Mouse (Mus musculus): Measurements from ENCODE around the gene Trappc1.

DNA sequence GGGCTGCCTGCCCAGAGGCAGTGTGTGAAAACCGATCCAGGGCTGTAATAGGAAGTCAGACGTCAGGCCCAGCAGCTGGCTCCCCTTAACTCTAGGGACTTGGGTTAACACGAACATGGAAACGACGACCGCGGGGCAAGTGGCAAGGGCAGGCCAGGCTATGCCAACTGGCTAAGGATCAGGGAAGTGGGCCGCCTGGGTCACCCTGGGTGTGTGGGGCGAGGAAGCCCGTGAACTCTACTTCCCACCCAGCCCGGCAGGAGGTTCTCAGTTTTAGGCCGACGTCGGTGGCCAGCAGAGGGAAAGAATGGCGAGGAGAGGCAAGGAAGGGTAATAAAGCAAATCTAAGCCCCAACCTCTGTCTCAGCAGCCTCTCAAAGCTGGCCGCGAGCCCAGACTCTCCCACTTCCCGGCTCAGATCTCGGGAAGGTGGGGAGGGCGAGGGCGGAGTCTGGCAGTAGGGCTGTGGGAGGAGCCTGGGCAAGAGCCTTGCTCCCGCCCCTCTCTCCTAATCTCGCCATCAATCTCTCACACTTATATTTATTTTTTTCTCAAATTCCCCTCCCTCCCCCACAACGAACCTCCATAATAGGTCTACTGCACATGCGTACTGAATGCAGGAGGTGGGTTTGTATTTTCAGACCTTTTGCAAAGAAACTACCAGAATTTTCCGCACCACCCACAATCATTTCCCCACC, 42.5 kb downstream of the Trappc1 start:
- no peak for TF ChIP-seq E2F4 (IDR thresholded peaks at IDR 0.05; ENCODE audit: insufficient replicate concordance, low read depth, low read length)
- TF ChIP-seq CHD2 (IDR thresholded peaks at IDR 0.05; ENCODE audit: low read length), result no peak
- no peak for TF ChIP-seq CTCF (conservative IDR thresholded peaks at IDR 0.05 in 1 of 2, IDR thresholded peaks at IDR 0.05 in 1 of 2; ENCODE audit: low read depth in 2 of 2, low read length in 2 of 2)
- TF ChIP-seq CHD1 (IDR thresholded peaks at IDR 0.05; ENCODE audit: low read depth, low read length), result no peak
- TF ChIP-seq POLR2A (IDR thresholded peaks at IDR 0.05; ENCODE audit: low read depth, low read length), result peak; percentile 80
- no peak for TF ChIP-seq ZC3H11A (IDR thresholded peaks at IDR 0.05; ENCODE audit: low read depth, low read length)
- TF ChIP-seq MAX (IDR thresholded peaks at IDR 0.05; ENCODE audit: low read length), result no peak
- TF ChIP-seq ZNF384 (IDR thresholded peaks at IDR 0.05; ENCODE audit: low read depth, low read length), result peak; percentile 83
- no peak for TF ChIP-seq GABPA (IDR thresholded peaks at IDR 0.05; ENCODE audit: insufficient replicate concordance, low read depth, low read length)
- TF ChIP-seq RCOR1 (conservative IDR thresholded peaks at IDR 0.05; ENCODE audit: low read depth, low read length), result 0 out of 2 replicates have a peak, but pooled peaks have one; percentile 15

All from CH12.LX (cell line).